Mouse (Mus musculus) forebrain, embryonic 16.5 days (tissue): ENCODE measurements around the gene Prss27. TPM values are rescaled to one million over a fixed set of nuclear protein-coding genes. Genes with fewer than 3 reads are reported as not detected.

Experiments used
- ATAC-seq: fragments of 200-750 bp; cut with Nextera tagmentation; 2 replicates; pipeline ENCODE4 v1.8.0; 2017; ENCODE audit warnings: mild to moderate bottlenecking, moderate library complexity
- H3K27ac ChIP-seq: fragments of 300-500 bp; sonication (generic); 2 replicates; pipeline ENCODE4 v1.5.1; 2014; ENCODE audit warnings: low read length, control low read depth
- H3K27me3 ChIP-seq: fragments of 300-500 bp; sonication (generic); replicated peaks from 2 replicates; pipeline ENCODE4 v1.6.1; 2014; ENCODE audit warnings: low read length; ENCODE audit not compliant: control insufficient read depth, insufficient read depth
- H3K36me3 ChIP-seq: fragments of 300-500 bp; sonication (generic); 2 replicates; pipeline ENCODE4 v1.6.1; 2014; ENCODE audit not compliant: control insufficient read depth, insufficient read depth
- H3K4me1 ChIP-seq: fragments of 300-500 bp; sonication (generic); replicated peaks from 2 replicates; pipeline ENCODE4 v1.6.1; 2014; ENCODE audit warnings: low read length; ENCODE audit not compliant: control insufficient read depth, insufficient read depth
- H3K4me2 ChIP-seq: fragments of 300-500 bp; sonication (generic); 2 replicates; pipeline ENCODE4 v1.6.1; 2014; ENCODE audit warnings: mild to moderate bottlenecking, low read length, control low read depth
- H3K4me3 ChIP-seq: fragments of 300-500 bp; sonication (generic); replicated peaks from 2 replicates; pipeline ENCODE4 v1.5.1; 2014; ENCODE audit warnings: mild to moderate bottlenecking, low read length, control low read depth
- H3K9ac ChIP-seq: fragments of 300-500 bp; sonication (generic); replicated peaks from 2 replicates; pipeline ENCODE4 v1.6.1; 2014; ENCODE audit warnings: low read depth, low read length, control low read depth
- H3K9me3 ChIP-seq: fragments of 300-500 bp; sonication (generic); 2 replicates; pipeline ENCODE4 v1.6.1; 2016; ENCODE audit warnings: low read length; ENCODE audit not compliant: control insufficient read depth
- WGBS: fragments of 180-500 bp; shearing (Covaris S2); extraction: QIAGEN DNeasy Blood & Tissue Kit; methylation state at CpG from one replicate; pipeline ENCODE4 v1.1.7; 2014; 5-methylcytosine and 5-hydroxymethylcytosine counted together
- polyA plus RNA-seq: library from polyadenylated mRNA; unstranded; fragments of >200 nt; fragmentation: Nextera tagmentation; extraction: Ambion mirVana; gene quantifications from 2 replicates; pipeline ENCODE4 v1.2.1, GENCODE M21; 2015

The Prss27 gene
- 0.26 and 0.49 TPM in 2 replicates for polyA plus RNA-seq

- ATAC-seq, result no peak
- 69% methylated on average over 4 of the region's 4 CpGs for WGBS
- H3K4me2 ChIP-seq, result no peak within 1 kb of the TSS
- no peak within 1 kb of the TSS for H3K27ac ChIP-seq
- no peaks in the 10 kb centered on the region for H3K27me3 ChIP-seq
- no peaks in the 10 kb centered on the region for H3K9me3 ChIP-seq
- no peak within 1 kb of the TSS for H3K4me3 ChIP-seq
- H3K9ac ChIP-seq, result no peak within 1 kb of the TSS
- H3K36me3 ChIP-seq, result no peaks in the 10 kb centered on the region
- no peaks in the 10 kb centered on the region for H3K4me1 ChIP-seq
Measured at GRCm38 (mm10) chr17:24037844-24038243, at the start of gene Prss27. Gene Prss27 (plus strand): TSS chr17:24038144.

GRCm38 (mm10) chr17:23989802-23990201, 48.1 kb upstream of the Prss27 start:
- 37% methylated on average over 2 of the region's 2 CpGs for WGBS
- Histone ChIP-seq H3K4me2 (no peak overlapping the region), H3K27me3 (no peaks in the 10 kb centered on the region), H3K9ac (no peak overlapping the region), H3K36me3 (no peaks in the 10 kb centered on the region), H3K4me1 (peaks cover 6% of the 10 kb centered on the region), H3K9me3 (no peaks in the 10 kb centered on the region), H3K27ac (no peak overlapping the region), H3K4me3 (no peak overlapping the region)
- no peak for ATAC-seq

- H3K4me3 ChIP-seq, result peak overlapping the region; percentile 14; the same call in 1 of the 2 replicates
- WGBS, result 70% methylated on average over 9 of the region's 9 CpGs
- H3K27ac ChIP-seq, result no peak overlapping the region
- peak overlapping the region; percentile 64 for H3K4me2 ChIP-seq
- H3K36me3 ChIP-seq, result no peaks in the 10 kb centered on the region
- H3K27me3 ChIP-seq, result no peaks in the 10 kb centered on the region
- H3K9me3 ChIP-seq, result no peaks in the 10 kb centered on the region
- H3K4me1 ChIP-seq, result peaks cover 6% of the 10 kb centered on the region
- H3K9ac ChIP-seq, result peak overlapping the region; percentile 42; the same call in 1 of the 2 replicates
- ATAC-seq, result peak; percentile 78
Measured at GRCm38 (mm10) chr17:23992789-23993553, 45.0 kb upstream of the Prss27 start.

DNA sequence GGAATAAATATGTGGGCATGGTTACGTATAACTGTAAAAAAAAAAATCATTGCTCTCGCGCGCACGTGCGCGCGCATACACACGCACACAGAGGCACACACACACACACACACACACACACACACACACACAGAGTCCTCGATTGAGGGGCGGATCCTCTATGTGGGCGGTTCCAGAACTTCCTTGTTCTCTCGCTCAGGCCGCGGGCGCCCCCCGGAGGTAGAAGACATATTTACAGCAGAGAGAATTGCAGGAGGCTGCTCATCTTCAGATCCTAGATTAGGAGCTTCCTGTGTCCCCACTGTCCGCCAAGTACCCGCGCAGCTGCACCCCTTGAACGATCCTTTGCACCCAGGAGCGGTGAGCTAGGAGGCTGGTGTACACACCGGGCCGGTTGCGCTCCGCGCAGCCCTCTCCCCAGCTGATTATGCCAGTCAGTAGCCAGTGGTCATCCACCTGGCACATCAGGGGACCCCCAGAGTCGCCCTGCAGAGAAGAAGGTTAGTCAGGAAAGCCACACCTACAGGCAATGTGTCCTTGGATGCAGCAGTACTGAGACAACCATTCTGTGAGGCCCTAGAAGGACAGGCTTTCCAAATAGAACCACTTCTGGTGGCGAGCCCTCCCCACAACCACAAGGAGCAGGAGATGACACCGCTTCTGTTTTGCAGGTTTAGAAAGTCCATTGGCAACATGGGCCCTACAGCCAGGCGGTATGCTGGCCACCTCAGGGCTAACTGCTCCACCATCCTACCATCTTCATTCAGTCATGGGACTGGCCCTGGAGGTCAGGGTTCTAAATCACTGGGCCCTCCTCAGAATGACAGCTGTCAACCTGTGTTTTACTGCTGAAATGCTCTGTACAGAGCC, 44.1 kb upstream of the Prss27 start:
- Histone ChIP-seq H3K36me3 (no peaks in the 10 kb centered on the region), H3K27me3 (no peaks in the 10 kb centered on the region), H3K9ac (peak overlapping the region; percentile 66), H3K27ac (no peak overlapping the region), H3K9me3 (no peaks in the 10 kb centered on the region), H3K4me1 (peaks cover 6% of the 10 kb centered on the region), H3K4me2 (peak overlapping the region; percentile 64), H3K4me3 (peak overlapping the region; percentile 37)
- 9% methylated on average over 31 of the region's 31 CpGs for WGBS
- ATAC-seq, result peak; percentile 84

GRCm38 (mm10) chr17:23994667-23995066, 43.3 kb upstream of the Prss27 start:
- Histone ChIP-seq H3K27me3 (no peaks in the 10 kb centered on the region), H3K4me2 (no peak overlapping the region), H3K36me3 (no peaks in the 10 kb centered on the region), H3K27ac (no peak overlapping the region), H3K4me1 (peaks cover 6% of the 10 kb centered on the region), H3K9me3 (no peaks in the 10 kb centered on the region), H3K4me3 (no peak overlapping the region), H3K9ac (no peak overlapping the region)
- WGBS, result 76% methylated on average over 7 of the region's 7 CpGs
- no peak for ATAC-seq

- Histone ChIP-seq H3K27me3 (no peaks in the 10 kb centered on the region), H3K36me3 (no peaks in the 10 kb centered on the region), H3K4me3 (no peak overlapping the region), H3K9me3 (no peaks in the 10 kb centered on the region), H3K9ac (no peak overlapping the region), H3K4me1 (peaks cover 6% of the 10 kb centered on the region), H3K27ac (no peak overlapping the region), H3K4me2 (no peak overlapping the region)
- WGBS, result 15% methylated on average over 1 of the region's 1 CpGs
- ATAC-seq, result no peak
Measured at GRCm38 (mm10) chr17:23995421-23995820, 42.5 kb upstream of the Prss27 start.

DNA sequence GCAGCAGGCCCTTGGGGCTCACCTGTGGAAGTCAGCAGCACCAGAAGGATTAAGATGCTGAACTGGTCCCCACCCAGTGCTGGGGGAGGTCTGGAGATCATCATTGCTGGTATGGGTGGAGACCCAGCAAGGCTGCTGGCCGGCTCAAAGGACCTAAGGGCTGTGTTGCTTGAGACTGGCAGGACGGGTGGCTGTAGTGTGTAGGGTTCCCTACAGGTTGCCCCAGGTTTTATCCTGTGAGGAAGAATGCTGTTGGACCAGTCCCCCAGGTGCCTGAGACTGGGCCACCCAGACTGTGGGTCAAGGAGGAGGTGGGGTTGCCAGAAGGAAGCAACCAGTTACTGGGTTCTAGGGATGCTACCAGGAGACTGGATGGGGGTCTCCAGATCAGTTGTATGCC, 40.0 kb upstream of the Prss27 start, which contains the start of gene Prss22:
Gene Prss22, minus strand, starts transcription at position 200 of the 400 bp plus-strand sequence.
- no peak for ATAC-seq
- 71% methylated on average over 2 of the region's 2 CpGs for WGBS
- H3K9ac ChIP-seq, result no peak within 1 kb of the TSS

GRCm38 (mm10) chr17:23998383-23998782, 39.6 kb upstream of the Prss27 start:
- Histone ChIP-seq H3K27me3 (no peaks in the 10 kb centered on the region; the same call in 1 of the 2 replicates), H3K9ac (no peak overlapping the region), H3K9me3 (no peaks in the 10 kb centered on the region), H3K4me3 (no peak overlapping the region), H3K4me1 (peaks cover 6% of the 10 kb centered on the region), H3K4me2 (no peak overlapping the region), H3K27ac (no peak overlapping the region), H3K36me3 (no peaks in the 10 kb centered on the region)
- no peak for ATAC-seq
- WGBS, result 82% methylated on average over 6 of the region's 6 CpGs

More for the DNA sequence above, 40.0 kb upstream of the Prss27 start, which contains the start of gene Prss22:
- Histone ChIP-seq H3K4me1 (peaks cover 6% of the 10 kb centered on the region), H3K9me3 (no peaks in the 10 kb centered on the region), H3K4me3 (no peak within 1 kb of the TSS), H3K36me3 (no peaks in the 10 kb centered on the region), H3K4me2 (no peak within 1 kb of the TSS), H3K27me3 (no peaks in the 10 kb centered on the region; the same call in 1 of the 2 replicates), H3K27ac (no peak within 1 kb of the TSS)

DNA sequence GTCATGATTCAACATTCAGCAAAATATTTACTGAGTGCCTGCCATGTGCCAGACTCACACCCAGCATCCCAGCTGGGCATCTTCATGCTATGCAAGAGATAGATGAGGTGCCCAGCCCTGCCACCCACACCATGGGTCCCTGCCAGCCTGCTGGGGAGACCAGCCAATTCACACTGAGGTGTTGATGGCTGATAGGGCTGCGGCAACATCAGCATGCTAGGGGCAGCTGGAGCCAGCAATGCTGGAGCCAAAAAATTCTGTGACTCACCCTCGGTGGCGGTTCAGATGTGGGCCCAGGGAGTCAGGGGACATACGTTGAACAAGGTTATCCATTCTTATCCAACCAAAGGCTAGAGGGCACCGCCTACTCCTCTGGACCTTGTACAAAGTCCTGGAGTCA, 37.5 kb upstream of the Prss27 start:
- ATAC-seq, result no peak
- H3K4me3 ChIP-seq, result no peak overlapping the region
- H3K9ac ChIP-seq, result no peak overlapping the region
- no peak overlapping the region for H3K27ac ChIP-seq
- 85% methylated on average over 5 of the region's 5 CpGs for WGBS
- no peaks in the 10 kb centered on the region for H3K4me1 ChIP-seq
- no peaks in the 10 kb centered on the region for H3K36me3 ChIP-seq
- H3K4me2 ChIP-seq, result no peak overlapping the region
- H3K27me3 ChIP-seq, result no peaks in the 10 kb centered on the region; the same call in 1 of the 2 replicates
- H3K9me3 ChIP-seq, result no peaks in the 10 kb centered on the region
